Mouse (Mus musculus) MEL (cell line): ENCODE data around the gene Hmcn2. TPM values are rescaled to one million over a fixed set of nuclear protein-coding genes. Genes with fewer than 3 reads are reported as not detected.

Source experiments
- DNase-seq: peaks from one replicate; pipeline ENCODE4 v3.0.0; 2011; ENCODE audit warnings: low read depth, low spot score
- H3K27ac ChIP-seq: 2 replicates; pipeline ENCODE4 v1.5.1; 2012; ENCODE audit warnings: low read depth, mild to moderate bottlenecking, control low read depth, low read length, moderate library complexity; ENCODE audit not compliant: control insufficient read depth
- H3K27me3 ChIP-seq, 2 experiments: fragments of 150-350 bp in 1 of 2; sonication (generic) in 1 of 2; 2 replicates each; pipeline ENCODE4 v1.6.1; 2012; ENCODE audit warnings: low read length in 2 of 2, mild to moderate bottlenecking in 2 of 2, improper control_type of control experiment in 1 of 2, moderate library complexity in 1 of 2; ENCODE audit not compliant: insufficient read depth in 2 of 2, control insufficient read depth in 1 of 2
- H3K36me3 ChIP-seq, 2 experiments: 2 replicates each; pipeline ENCODE4 v1.6.1; 2012 to 2014; ENCODE audit warnings: low read length in 2 of 2, improper control_type of control experiment in 1 of 2, inconsistent platforms in 1 of 2, mild to moderate bottlenecking in 1 of 2; ENCODE audit not compliant: insufficient read depth in 2 of 2, control insufficient read depth in 1 of 2
- H3K4me1 ChIP-seq, 2 experiments: fragments of 150-350 bp in 1 of 2; sonication (generic) in 1 of 2; 2 replicates each; pipeline ENCODE4 v1.6.1; 2012; ENCODE audit warnings: low read length in 2 of 2, improper control_type of control experiment in 1 of 2, mild to moderate bottlenecking in 1 of 2; ENCODE audit not compliant: insufficient read depth in 2 of 2, control insufficient read depth in 1 of 2
- H3K4me3 ChIP-seq, 2 experiments: fragments of 150-350 bp in 1 of 2; sonication (generic) in 1 of 2; 2 replicates each; pipeline ENCODE4 v1.5.1; 2012; ENCODE audit warnings: low read depth in 2 of 2, low read length in 2 of 2, mild to moderate bottlenecking in 2 of 2, moderate library complexity in 2 of 2, control low read depth in 1 of 2, improper control_type of control experiment in 1 of 2; ENCODE audit not compliant: control insufficient read depth in 1 of 2, insufficient read depth in 1 of 2
- H3K79me2 ChIP-seq: 2 replicates; pipeline ENCODE4 v1.6.1; 2012; ENCODE audit warnings: mild to moderate bottlenecking, low read length, moderate library complexity; ENCODE audit not compliant: control insufficient read depth, poor library complexity, insufficient read depth
- H3K9ac ChIP-seq: 2 replicates; pipeline ENCODE4 v1.6.1; 2012; ENCODE audit warnings: low read depth, mild to moderate bottlenecking, control low read depth, low read length, moderate library complexity; ENCODE audit not compliant: control insufficient read depth, poor library complexity, severe bottlenecking
- H3K9me3 ChIP-seq: fragments of 150-350 bp; sonication (generic); replicated peaks from 2 replicates; pipeline ENCODE4 v1.6.1; 2012; ENCODE audit warnings: mild to moderate bottlenecking, low read length, improper control_type of control experiment, moderate library complexity; ENCODE audit not compliant: insufficient read depth
- CTCF ChIP-seq, 3 experiments: IDR thresholded peaks in 2 of 3; conservative IDR thresholded peaks in 1 of 3; 2 replicates each; pipeline ENCODE4 v1.5.1; 2011 to 2012; ENCODE audit warnings: low read length in 3 of 3, low read depth in 2 of 3, mild to moderate bottlenecking in 2 of 3, improper control_type of control experiment in 1 of 3, inconsistent platforms in 1 of 3, mixed read lengths in 1 of 3, moderate library complexity in 1 of 3; ENCODE audit not compliant: control insufficient read depth in 1 of 3, insufficient read depth in 1 of 3, poor library complexity in 1 of 3, severe bottlenecking in 1 of 3
- E2F4 ChIP-seq: IDR thresholded peaks from 2 replicates; pipeline ENCODE4 v1.6.1; 2011; ENCODE audit warnings: low read depth, low read length, improper control_type of control experiment, borderline replicate concordance
- ETS1 ChIP-seq: IDR thresholded peaks from 2 replicates; pipeline ENCODE4 v1.6.1; 2012; ENCODE audit warnings: low read depth, mild to moderate bottlenecking, inconsistent platforms, low read length, improper control_type of control experiment, moderate library complexity
- GABPA ChIP-seq: IDR thresholded peaks from 2 replicates; pipeline ENCODE4 v1.6.1; 2012; ENCODE audit warnings: low read depth, mild to moderate bottlenecking, inconsistent platforms, low read length, improper control_type of control experiment, moderate library complexity
- GATA1 ChIP-seq: IDR thresholded peaks from 2 replicates; pipeline ENCODE4 v1.6.1; 2011; ENCODE audit warnings: low read depth, low read length, improper control_type of control experiment
- HCFC1 ChIP-seq: IDR thresholded peaks from 2 replicates; pipeline ENCODE4 v1.6.1; 2012; ENCODE audit warnings: low read depth, mild to moderate bottlenecking, inconsistent platforms, low read length, improper control_type of control experiment, moderate library complexity
- JUND ChIP-seq: IDR thresholded peaks from 2 replicates; pipeline ENCODE4 v1.6.1; 2011; ENCODE audit warnings: low read depth, mild to moderate bottlenecking, improper control_type of control experiment, low read length
- KAT2A ChIP-seq: conservative IDR thresholded peaks from 2 replicates; pipeline ENCODE4 v1.6.1; 2012; ENCODE audit warnings: low read depth, low read length, improper control_type of control experiment, inconsistent platforms
- MYB ChIP-seq: IDR thresholded peaks from 2 replicates; pipeline ENCODE4 v1.6.1; 2011; ENCODE audit warnings: mild to moderate bottlenecking, low read depth, low read length, improper control_type of control experiment
- MYC ChIP-seq: IDR thresholded peaks from 2 replicates; pipeline ENCODE4 v1.6.1; 2011; ENCODE audit warnings: low read depth, mild to moderate bottlenecking, low read length, improper control_type of control experiment, moderate library complexity
- NELFE ChIP-seq: IDR thresholded peaks from 2 replicates; pipeline ENCODE4 v1.6.1; 2011; ENCODE audit warnings: low read depth, low read length, improper control_type of control experiment
- POLR2AphosphoS2 ChIP-seq: IDR thresholded peaks from 2 replicates; pipeline ENCODE4 v1.6.1; 2011; ENCODE audit warnings: low read length, improper control_type of control experiment
- POLR2AphosphoS5 ChIP-seq: IDR thresholded peaks from 2 replicates; pipeline ENCODE4 v1.6.1; 2012; ENCODE audit warnings: low read depth, borderline replicate concordance, mild to moderate bottlenecking, inconsistent platforms, low read length, moderate library complexity, mixed read lengths
- RCOR1 ChIP-seq: IDR thresholded peaks from 2 replicates; pipeline ENCODE4 v1.6.1; 2012; ENCODE audit warnings: low read depth, mild to moderate bottlenecking, inconsistent platforms, low read length, improper control_type of control experiment
- SMC3 ChIP-seq: IDR thresholded peaks from 2 replicates; pipeline ENCODE4 v1.6.1; 2011; ENCODE audit warnings: low read depth, low read length, improper control_type of control experiment
- TBP ChIP-seq: IDR thresholded peaks from 2 replicates; pipeline ENCODE4 v1.8.0; 2011; ENCODE audit warnings: low read depth, low read length, improper control_type of control experiment
- TCF12 ChIP-seq: IDR thresholded peaks from 2 replicates; pipeline ENCODE4 v1.6.1; 2014; ENCODE audit warnings: low read depth, mild to moderate bottlenecking, inconsistent platforms, low read length, improper control_type of control experiment, moderate library complexity
- ZKSCAN1 ChIP-seq: IDR thresholded peaks from 2 replicates; pipeline ENCODE4 v1.6.1; 2012; ENCODE audit warnings: low read depth, mild to moderate bottlenecking, inconsistent platforms, low read length, improper control_type of control experiment, moderate library complexity
- ZMIZ1 ChIP-seq: IDR thresholded peaks from 2 replicates; pipeline ENCODE4 v1.6.1; 2012; ENCODE audit warnings: low read depth, mild to moderate bottlenecking, inconsistent platforms, low read length, improper control_type of control experiment, moderate library complexity
- polyA plus RNA-seq, 2 experiments: library from polyadenylated mRNA; stranded (reverse) in 1 of 2; unstranded in 1 of 2; fragments of >175 nt in 1 of 2; fragments of >200 nt in 1 of 2; gene quantifications; 2 replicates each; pipeline versions ENCODE4 v1.2.1 to v1.2.4; 2012; ENCODE audit warnings: low replicate concordance in 2 of 2, low read depth in 1 of 2; ENCODE audit not compliant: insufficient read length in 2 of 2, insufficient read depth in 1 of 2, missing spikeins in 1 of 2
- total RNA-seq: library from RNA; depleted of rRNA; stranded (reverse); fragments of 300-350 nt; gene quantifications from 2 replicates; pipeline ENCODE4 v1.2.3, GENCODE M21; 2012

Gene Hmcn2
- total and polyA plus RNA-seq, 3 experiments, result 0.18 TPM; not detected in 2

- Histone ChIP-seq H3K9me3 (no peaks in the 10 kb centered on the region), H3K27ac (no peak overlapping the region), H3K4me1 (no peaks in the 10 kb centered on the region)
These were observed 108.4 kb downstream of the Hmcn2 start for GRCm38 (mm10) chr2:31422576-31422975.

GRCm38 (mm10) chr2:31431477-31431876 is 117.3 kb downstream of the Hmcn2 start:
- Histone ChIP-seq H3K4me1 (no peaks in the 10 kb centered on the region), H3K4me3 (no peak overlapping the region), H3K27me3 (peaks cover 7 to 14% of the 10 kb centered on the region in 2 experiments), H3K79me2 (no peaks in the 10 kb centered on the region), H3K9ac (no peak overlapping the region), H3K9me3 (no peaks in the 10 kb centered on the region), H3K27ac (no peak overlapping the region), H3K36me3 (no peaks in the 10 kb centered on the region)
- no peak for DNase-seq
- no peak for TF ChIP-seq HCFC1
- TF ChIP-seq ZKSCAN1, result no peak
- no peak for TF ChIP-seq GATA1
- TF ChIP-seq CTCF (IDR thresholded peaks at IDR 0.05 in 2 of 3, conservative IDR thresholded peaks at IDR 0.05 in 1 of 3; ENCODE audit: control insufficient read depth in 1 of 3, insufficient read depth in 1 of 3, low read depth in 2 of 3, low read length in 3 of 3, poor library complexity in 1 of 3, severe bottlenecking in 1 of 3), result no peak
- TF ChIP-seq TCF12, result no peak
- no peak for TF ChIP-seq POLR2AphosphoS5
- no peak for TF ChIP-seq RCOR1
- no peak for TF ChIP-seq GABPA
- no peak for TF ChIP-seq POLR2AphosphoS2
- no peak for TF ChIP-seq MYB

More at GRCm38 (mm10) chr2:31422576-31422975, 108.4 kb downstream of the Hmcn2 start:
- H3K36me3 ChIP-seq, result no peaks in the 10 kb centered on the region
- H3K27me3 ChIP-seq, result peaks cover under 1 to 3% of the 10 kb centered on the region in 2 experiments; a peak in 1 of 4 replicates
- TF ChIP-seq ZMIZ1, result no peak
- TF ChIP-seq KAT2A, result no peak
- TF ChIP-seq GABPA, result no peak
- no peak for TF ChIP-seq JUND
- TF ChIP-seq ETS1, result no peak
- no peak for TF ChIP-seq TBP
- TF ChIP-seq E2F4, result no peak
- no peak for TF ChIP-seq CTCF (IDR thresholded peaks at IDR 0.05 in 2 of 3, conservative IDR thresholded peaks at IDR 0.05 in 1 of 3; ENCODE audit: control insufficient read depth in 1 of 3, insufficient read depth in 1 of 3, low read depth in 2 of 3, low read length in 3 of 3, poor library complexity in 1 of 3, severe bottlenecking in 1 of 3)
- no peak for TF ChIP-seq MYC
- no peak for TF ChIP-seq SMC3
- no peak for TF ChIP-seq NELFE
- H3K79me2 ChIP-seq, result no peaks in the 10 kb centered on the region
- DNase-seq, result no peak
- H3K4me3 ChIP-seq, result no peak overlapping the region
- no peak overlapping the region for H3K9ac ChIP-seq
